Mouse (Mus musculus) testis, adult 2 months (tissue): ENCODE measurements around the gene Tmcc2.

Experiments
- CTCF ChIP-seq: fragments of 200-500 bp; IDR thresholded peaks from 2 replicates; pipeline ENCODE4 v1.5.1; 2012; ENCODE audit warnings: low read depth, mild to moderate bottlenecking, inconsistent platforms, low read length, moderate library complexity; ENCODE audit not compliant: control insufficient read depth, insufficient read depth, insufficient replicate concordance
- POLR2A ChIP-seq: fragments of 200-500 bp; IDR thresholded peaks from 2 replicates; pipeline ENCODE4 v1.6.1; 2012; ENCODE audit warnings: low read depth, mild to moderate bottlenecking, inconsistent platforms, low read length, moderate library complexity; ENCODE audit not compliant: control insufficient read depth

GRCm38 (mm10) chr1:132431716-132432115 is 40.6 kb upstream of the Tmcc2 start:
- TF ChIP-seq CTCF (no peak), POLR2A (no peak)
